Mouse (Mus musculus) heart, postnatal 14 days (tissue): ENCODE measurements around the gene Ppp2r2c. TPM values are rescaled to one million over a fixed set of nuclear protein-coding genes. Genes with fewer than 3 reads are reported as not detected.
A peak's percentile ranks its signal among the peaks of the same experiment; 100 is the strongest.

Experiments used
- DNase-seq, 2 experiments: peaks; one replicate each; pipeline ENCODE4 v3.0.0; 2021 to 2022
- intact Hi-C: fragments of 180-260 bp; cut with DNase I; formaldehyde crosslinking; loops from one replicate; pipeline ENCODE4 v1.15.1; 2025
- total RNA-seq, 2 experiments: library from RNA; stranded (reverse); gene quantifications; 2 replicates each; pipeline ENCODE4 v1.2.3; 2021

The Ppp2r2c gene
- total RNA-seq, 2 experiments from 2014 or later, result 0.10 to 0.12 TPM

- intact Hi-C loops, result no loop called here
- DNase-seq, result no peak
Measured at GRCm38 (mm10) chr5:36894604-36895368, 26.5 kb downstream of the Ppp2r2c start.

DNA sequence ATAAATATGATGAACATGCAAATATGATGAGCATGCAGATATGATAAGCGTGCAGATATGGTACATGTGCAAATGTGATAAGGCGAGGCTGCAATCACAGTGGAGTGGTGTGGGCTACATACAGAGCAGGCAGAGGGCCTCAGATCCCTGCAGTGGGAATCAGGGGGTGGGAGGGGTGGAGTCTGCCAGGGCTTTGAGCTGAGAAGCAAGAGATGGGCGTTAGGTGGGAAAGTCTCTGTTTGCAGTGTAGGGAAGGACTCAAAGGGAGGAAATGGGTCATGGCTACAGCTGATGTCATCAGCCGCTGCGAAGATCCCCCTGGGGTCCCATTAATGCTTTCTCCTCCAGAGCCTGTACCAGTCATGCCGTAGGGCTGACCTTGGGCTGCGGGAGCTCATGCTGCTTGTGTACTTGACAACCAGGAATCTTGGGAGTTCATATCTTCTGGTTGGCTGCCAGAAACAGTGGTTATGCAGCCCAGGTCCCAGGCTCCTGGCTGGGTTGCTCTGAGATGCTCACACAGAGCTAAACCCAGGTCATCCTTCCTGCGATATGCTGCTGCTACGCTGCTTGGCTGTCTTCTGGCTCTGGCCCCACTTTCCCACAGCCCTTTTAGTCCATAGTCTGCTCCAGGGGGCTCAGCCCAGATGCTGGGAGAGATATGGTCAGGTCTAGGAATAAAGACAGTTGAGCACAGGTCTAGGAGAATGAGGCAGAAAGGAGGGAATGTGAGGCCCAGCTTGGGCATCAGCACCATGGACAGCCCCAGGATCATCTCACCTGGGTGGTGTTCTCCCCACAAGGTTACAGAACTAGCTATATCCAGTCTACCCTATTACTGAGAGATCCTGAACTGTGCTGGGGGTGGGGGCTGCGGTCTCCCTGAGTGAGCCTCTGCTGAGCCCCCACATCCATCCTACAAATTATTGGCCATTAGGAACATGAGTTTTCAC is 27.6 kb downstream of the Ppp2r2c start:
- no peak for DNase-seq
- intact Hi-C loops, result no loop called here

GRCm38 (mm10) chr5:36897999-36898398 is 29.7 kb downstream of the Ppp2r2c start:
- intact Hi-C loops, result no loop called here
- no peak for DNase-seq

DNA sequence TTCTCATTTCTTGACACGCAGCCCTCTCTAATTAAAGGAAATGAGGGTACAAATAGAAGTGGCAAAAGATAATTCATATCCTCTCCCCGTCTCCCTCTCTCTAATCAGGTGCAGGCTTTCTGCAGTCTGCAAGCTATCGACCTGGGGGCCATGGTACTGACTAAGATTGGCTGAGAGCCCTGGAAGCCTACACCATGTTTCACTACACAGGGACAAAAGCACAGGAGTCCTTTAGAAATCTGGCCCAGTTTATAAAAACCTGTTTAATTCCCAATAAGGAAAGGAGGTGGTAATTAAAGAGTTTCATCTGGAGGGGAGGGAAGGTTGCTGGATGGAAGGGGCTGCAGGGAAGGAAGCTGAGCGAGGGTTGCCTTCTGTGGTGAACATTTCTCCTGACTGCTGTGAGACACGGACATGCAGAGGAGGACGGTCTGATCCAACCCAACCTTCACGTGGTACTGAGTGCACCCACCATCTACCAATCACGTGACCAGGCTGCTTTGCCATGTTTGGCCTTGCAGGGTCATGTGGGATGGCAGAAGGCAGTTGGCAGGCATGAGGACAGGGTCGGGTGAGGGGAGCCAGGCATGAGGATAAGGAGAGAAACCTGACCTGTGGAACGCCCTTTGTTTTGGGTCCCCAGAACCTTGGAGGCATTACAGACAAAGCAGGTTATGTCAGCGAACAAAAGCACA is 30.2 kb downstream of the Ppp2r2c start:
- intact Hi-C loops, result no loop called here

GRCm38 (mm10) chr5:36899392-36899791 is 31.1 kb downstream of the Ppp2r2c start:
- intact Hi-C loops, result no loop called here
- DNase-seq, result no peak

More for the DNA sequence above, 30.2 kb downstream of the Ppp2r2c start:
- no peak for DNase-seq

DNA sequence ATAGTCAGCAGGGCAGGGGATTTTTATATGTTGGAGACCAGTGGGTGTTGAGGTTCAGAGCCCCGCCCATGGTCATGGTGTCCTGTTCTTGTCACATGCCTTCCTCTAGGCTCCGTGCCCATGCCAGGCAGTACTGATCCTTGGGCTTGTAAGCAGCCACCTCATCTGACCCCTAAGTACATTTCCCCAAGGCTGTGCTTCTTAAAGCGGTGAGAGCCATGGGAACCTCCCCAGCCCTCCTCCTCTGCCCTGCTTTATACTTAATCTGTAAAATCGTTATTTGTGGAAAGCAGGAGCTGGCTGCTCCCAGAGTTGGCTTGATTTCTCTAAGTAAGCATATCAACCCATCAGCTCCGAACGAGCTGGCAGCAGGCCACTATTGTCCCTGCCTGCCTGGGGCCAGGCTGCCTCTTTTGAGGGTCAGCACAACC is 31.9 kb downstream of the Ppp2r2c start:
- intact Hi-C loops, result no loop called here
- DNase-seq, result peak; percentile 38 to 46

- DNase-seq, result no peak
- intact Hi-C loops, result no loop called here
Measured at GRCm38 (mm10) chr5:36902807-36903206, 34.5 kb downstream of the Ppp2r2c start.

DNA sequence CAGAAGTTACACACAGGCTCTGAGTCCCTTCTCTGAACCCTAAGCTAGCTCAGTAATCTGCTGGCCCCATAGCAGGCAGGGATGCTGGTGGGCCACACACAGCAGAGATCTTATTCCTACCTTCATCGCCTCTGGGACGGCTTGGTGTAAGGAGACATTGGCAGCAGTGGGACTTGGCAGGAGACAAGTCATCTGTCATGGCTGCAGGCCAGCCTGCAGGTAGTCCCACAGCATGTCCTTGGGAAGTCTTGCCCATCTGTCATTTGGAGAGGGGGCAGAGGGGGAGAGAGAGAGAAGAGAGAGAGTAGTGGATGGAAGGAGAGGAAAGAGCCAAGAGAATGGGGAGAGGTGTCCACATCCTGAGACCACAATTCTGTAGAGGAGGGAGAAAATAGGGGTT is 35.8 kb downstream of the Ppp2r2c start:
- intact Hi-C loops, result no loop called here

DNA sequence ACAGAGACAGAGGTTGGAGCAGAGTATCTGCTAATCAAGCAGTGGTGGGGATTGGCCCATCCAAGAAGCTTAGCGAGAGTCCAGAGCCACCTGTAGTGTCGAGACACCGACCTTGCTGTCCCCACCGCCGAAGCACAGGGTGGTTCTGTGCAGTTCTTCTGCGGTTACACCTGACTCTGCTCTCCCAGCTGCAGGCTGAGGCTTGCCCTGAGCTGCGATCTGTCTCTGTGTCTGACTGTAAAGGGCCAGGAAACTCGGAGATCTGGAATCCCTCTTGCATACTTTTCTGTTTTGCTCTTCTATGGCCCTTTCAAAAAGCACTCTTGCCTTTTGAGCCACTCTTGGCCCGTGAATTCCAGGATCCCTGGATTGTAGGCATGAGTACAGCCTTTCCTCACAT is 36.4 kb downstream of the Ppp2r2c start:
- DNase-seq, result no peak
- intact Hi-C loops, result no loop called here

More for the DNA sequence above, 35.8 kb downstream of the Ppp2r2c start:
- no peak for DNase-seq

DNA sequence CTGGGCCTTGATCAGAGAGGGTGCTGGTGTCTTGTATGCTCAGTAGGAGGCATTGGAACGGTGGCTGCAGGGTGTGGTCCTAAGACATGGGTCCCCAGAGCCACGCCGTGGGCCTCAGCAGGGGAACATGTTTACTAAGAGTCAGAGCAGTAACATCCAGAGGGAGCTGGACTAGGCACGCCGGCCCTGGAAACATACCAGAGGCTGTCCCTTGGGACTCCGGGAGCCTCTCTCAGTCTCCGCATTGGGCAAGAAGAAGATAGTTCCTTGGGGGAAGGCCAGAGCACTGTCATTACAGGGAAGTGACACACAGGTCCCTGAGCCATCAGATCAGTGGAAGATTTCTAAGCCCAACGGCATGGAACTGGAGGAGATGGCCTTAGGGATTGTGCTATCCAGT is 36.9 kb downstream of the Ppp2r2c start:
- DNase-seq, result peak; percentile 40 to 45
- intact Hi-C loops, result no loop called here

DNA sequence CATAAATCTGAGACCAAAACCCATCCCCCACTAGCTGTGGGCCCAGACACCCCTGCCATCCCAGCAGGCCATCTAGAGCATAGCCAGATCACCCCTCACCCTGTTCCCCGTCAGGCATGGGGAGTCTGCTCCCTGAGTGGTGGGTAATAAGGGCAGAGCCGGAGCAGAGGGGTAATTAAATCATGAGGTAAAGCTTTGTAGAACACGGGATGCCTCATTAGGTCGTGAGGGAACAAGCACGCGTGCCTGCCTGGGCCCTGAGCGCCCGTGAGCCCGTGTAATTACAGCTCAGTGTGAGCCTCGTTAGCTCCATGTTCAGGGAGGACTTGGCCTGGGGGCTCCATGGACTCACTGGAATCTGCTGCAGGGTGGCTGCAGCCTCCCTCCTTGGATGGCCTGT is 39.4 kb downstream of the Ppp2r2c start:
- DNase-seq, result no peak
- intact Hi-C loops, result no loop called here

DNA sequence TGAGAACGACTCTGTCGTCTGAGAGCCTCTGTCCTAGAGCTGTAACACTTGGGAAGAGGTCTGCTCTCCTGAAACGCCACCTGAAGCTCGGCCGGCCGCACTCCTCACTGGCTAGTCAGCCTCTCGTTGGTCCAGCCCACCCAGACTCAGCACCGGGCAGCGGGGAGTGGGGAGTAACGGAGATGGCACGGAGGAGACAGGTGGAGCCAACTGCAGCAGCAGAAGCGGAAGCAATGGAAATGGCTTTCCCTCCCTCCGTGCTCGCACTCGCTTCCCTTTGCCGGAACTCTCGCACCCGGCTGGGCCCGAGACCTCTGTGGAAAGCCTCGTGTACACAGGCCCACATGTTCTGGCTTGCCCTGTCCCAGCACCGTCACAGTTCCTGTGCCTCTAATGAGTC is 41.2 kb downstream of the Ppp2r2c start:
- no peak for DNase-seq
- intact Hi-C loops, result no loop called here

DNA sequence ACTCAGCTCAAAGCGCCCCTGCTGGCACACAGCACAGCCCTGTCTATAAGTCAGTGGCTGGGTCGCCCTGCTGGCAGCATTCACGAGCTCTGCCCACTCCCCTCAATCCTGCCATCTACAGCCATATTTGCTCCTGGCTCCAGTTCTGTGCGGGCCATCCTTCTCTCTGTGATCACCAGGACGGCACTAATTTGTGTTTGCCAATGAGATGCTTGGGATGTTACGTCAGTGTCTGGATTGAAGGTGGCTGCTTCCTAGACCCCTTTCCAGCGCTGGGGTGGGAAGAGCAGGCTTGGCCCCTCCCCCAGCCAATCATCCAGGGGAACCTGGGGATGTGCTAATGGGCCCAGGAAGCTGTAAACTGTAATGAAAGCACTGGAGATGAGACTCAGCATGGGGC is 42.7 kb downstream of the Ppp2r2c start:
- intact Hi-C loops, result no loop called here
- DNase-seq, result no peak

DNA sequence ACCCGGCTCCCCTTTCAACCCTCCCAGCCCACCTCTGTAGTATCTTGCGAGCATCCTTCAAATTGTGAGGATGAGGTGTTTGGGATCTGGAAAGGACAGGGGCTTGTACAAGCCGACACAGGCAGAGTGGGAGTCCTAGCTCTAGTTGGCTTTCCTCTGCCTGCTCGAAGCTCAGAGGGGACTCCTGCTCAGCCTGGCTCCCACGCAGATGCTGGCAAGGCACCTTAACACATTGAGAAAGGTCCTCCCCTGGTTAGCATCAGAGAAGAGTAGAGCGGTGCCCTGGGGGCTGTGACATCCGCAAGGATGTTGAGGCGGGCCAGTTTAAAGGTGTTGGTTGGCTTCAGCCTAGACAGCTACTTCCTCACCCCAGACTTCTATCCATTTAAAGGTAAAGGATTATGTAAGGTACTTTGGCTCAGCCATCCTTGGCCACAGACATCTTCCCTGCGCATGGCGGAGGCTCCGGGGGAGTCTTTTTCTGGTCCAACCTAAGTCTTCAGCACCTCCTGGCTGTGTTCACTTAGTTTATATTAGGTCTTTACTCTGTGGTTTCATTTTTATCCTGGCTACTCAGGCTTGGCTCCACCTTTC is 43.5 kb downstream of the Ppp2r2c start:
- DNase-seq, result no peak
- intact Hi-C loops, result no loop called here

DNA sequence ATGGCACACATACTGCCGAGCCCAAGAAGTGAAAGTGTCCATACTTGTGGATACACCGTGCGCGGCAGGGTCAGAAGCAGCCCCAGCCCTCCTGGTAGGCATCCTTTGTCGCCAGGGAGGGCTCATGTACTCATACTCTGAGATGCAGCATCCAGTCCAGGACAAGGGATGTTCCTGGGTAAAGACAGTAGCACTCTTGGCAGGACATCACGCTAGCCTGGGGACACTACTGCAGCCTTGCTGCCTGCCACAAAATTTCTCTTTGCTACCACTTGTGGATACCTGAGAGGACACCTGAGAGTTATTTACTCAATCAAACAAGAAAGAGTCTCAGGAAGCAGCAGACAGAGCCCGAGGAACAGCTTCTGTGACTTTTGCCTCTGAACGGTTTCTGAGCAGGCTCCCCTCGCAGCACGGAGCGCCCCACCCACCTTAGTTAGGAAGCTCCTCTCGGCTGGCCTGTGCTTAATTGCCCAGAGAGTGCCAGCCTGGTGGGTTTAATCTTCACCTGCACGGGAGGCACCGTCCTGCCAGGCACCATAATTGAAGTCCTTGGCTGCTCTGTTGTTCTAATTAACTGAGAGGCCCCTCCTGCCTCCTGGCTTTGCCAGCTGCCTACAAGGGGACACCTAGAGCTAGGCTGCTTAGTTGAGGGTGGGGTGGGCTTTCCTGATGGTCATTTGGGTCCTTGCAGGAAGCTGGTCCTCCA is 44.4 kb downstream of the Ppp2r2c start:
- intact Hi-C loops, result no loop called here
- DNase-seq, result no peak

GRCm38 (mm10) chr5:36915256-36915655 is 46.9 kb downstream of the Ppp2r2c start:
- intact Hi-C loops, result no loop called here
- no peak for DNase-seq

DNA sequence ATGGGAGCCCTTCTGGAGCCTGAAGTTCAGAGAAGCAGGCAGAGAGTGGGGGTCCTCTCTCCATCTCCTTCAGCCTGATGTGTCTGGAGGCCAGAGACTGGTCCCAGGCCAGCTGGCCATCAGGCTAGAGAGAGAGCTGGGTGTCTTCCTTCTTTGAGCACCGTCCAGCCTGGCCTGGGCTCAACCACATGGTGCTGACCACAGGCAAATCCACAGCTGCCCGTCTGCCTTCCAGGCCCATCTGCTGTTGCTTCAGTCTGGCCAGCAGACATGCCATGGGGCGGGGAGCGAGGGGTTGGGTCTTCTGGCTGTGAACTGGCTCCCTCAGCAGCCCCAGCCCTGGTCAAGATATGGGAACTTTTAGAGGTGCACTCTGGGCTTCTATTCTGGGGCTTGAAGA is 48.3 kb downstream of the Ppp2r2c start:
- intact Hi-C loops, result no loop called here
- DNase-seq, result no peak

- DNase-seq, result no peak
- intact Hi-C loops, result no loop called here
Measured at GRCm38 (mm10) chr5:36917245-36917644, 48.9 kb downstream of the Ppp2r2c start.

- DNase-seq, result no peak
- intact Hi-C loops, result no loop called here
Measured at GRCm38 (mm10) chr5:36918016-36918415, 49.7 kb downstream of the Ppp2r2c start.

DNA sequence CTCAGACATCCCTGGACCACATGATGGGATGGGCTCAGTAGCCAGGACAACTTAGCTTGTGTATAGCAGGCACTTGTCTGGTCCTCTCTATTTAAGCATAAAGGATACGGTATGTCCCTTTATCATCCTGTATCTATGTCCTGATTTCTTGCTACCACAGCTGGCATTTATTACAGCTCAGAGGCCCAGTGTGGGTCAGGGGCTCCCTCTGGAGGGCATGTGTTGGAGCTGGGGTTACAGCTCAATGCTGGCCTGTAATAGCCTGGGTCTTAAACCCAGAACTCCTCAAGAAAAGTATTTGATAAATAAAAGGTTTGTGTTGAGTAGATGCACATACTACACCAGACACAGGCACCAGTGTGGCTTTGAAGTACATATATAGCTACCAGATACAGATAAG is 51.8 kb downstream of the Ppp2r2c start:
- DNase-seq, result peak; percentile 34 to 42
- intact Hi-C loops, result loop anchor here (1.0 kb wide), 1 partner anchor 84 kb away; no protein-coding TSS in a partner anchor
